Mouse (Mus musculus): Measurements from ENCODE around the gene Prkn.
A peak's percentile ranks its signal among the peaks of the same experiment; 100 is the strongest.
"Not testable (repeated sequence)": the region's sequence is repeated elsewhere in the genome, so short reads cannot be mapped to it uniquely, and the experiment has no call there.

Prkn gene

GRCm38 (mm10) chr17:11933737-11934136 is 1093.6 kb downstream of the Prkn start:
- DNase-seq, result no peak

DNA sequence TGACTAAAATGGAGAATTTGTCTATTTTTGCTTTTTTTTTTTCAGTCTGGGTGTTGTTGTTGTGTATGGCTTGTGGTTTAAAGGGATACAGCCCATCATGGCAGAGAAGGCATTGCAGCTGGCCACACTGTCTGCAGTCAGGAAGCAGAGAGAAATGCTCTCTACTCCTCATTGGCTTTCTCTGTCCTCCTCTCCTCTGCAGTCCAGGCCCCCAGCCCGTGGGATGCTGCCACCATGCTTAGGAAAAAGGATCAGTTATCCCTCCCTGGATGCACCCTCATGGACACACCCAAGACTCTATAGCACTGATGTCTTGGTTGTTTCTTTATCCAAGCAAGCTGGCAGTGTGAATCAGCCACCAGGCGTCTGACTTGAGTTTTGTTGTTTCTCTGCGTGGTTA is 1107.3 kb downstream of the Prkn start:
- DNase-seq, result no peak

DNA sequence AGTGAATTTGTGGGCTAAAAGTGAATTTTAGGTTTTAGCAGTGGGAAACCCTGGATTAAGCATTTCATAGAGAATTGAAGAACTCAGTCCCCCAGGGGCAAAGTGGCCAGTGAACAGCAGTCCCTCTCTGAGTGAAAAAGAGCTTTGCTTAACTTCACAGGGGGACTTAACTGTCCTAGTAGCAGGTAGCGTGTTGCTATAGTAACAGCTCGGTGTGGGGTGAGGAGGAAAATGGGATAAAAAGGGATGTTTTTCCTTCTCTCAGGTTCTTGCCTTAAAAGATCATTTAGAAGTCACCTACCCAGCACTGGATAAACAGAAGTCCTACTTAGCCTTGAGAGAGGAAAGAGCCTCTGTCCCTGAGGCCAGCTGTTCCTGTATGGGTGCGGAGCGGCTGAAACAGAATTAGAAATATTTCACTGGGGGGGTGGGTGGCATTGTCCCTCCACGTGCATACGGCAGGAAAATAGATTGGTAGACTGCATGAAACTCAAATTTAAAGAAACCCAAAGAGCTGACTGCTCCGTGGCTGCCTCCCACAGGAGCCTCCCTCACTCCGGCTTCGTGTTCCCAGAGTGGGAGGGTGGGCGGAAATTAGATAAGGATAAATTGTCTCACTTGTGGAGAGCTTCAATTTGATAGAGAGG is 1109.5 kb downstream of the Prkn start:
- no peak for DNase-seq

DNA sequence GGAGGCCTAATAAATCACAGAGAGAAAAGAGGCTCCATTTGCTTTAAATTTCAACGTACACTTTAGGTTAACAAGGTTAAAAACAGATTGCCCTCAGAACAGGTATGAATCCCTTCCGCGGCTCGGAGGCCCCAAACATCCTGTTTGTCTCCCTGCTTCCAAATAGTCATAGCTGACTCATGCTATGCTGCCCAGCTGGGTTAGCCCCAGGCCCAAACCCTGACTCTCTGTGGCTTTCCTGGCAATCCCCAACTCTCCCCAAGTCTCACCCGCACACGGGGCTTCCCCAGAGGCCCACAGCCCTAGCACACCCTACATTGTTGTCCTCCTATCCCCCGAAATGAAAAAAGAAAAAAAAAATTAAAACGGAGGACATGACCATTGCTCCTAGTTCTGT is 1110.0 kb downstream of the Prkn start:
- DNase-seq, result no peak

GRCm38 (mm10) chr17:11955317-11955716 is 1115.1 kb downstream of the Prkn start:
- DNase-seq, result no peak

DNA sequence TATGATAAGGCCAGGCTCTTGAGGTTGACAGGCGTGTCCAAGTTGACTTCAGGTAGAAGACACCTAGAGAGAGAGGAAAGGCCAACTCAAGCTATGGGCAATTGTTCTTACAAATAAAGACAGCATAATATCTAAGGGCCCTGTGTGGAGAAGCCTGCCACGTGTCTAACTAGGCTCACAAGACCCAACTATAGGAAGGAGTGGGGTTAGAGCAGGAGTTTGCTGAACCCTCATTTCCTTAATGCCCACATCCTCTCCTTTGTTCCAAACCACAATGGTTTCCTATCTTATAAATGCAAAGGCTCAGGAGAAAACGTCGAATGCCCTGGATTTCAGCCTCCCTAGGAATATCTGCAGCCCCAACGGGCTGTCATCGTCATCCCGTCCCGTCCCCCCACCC is 1120.3 kb downstream of the Prkn start:
- no peak for DNase-seq

GRCm38 (mm10) chr17:11962808-11963207 is 1122.6 kb downstream of the Prkn start:
- DNase-seq, result no peak

- no peak for DNase-seq
Observed at GRCm38 (mm10) chr17:11970160-11970559, 1130.0 kb downstream of the Prkn start.

DNA sequence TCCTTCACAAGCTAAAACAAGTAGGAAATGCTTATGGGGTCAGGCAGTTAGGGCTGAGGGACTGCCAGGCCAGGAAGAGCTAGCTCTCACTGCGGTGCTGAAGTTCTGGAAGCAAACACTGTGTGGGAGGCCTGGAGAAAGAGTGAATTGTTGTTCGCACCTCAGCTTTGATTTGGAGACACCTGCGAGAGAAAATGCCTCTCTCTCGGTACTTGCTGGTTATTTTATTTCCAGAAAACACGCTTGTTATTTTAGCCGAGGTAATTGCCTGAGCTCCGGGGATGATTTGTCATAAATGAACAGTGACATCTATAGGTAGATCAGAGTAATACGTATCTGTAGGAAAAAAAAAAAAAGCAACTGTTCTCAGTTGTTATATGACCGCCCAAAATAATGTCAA is 1132.4 kb downstream of the Prkn start:
- DNase-seq, result peak; percentile 41

- peak; percentile 71 for DNase-seq
Observed at GRCm38 (mm10) chr17:11972969-11973787, 1133.0 kb downstream of the Prkn start.

- peak; percentile 66 for DNase-seq
Observed at GRCm38 (mm10) chr17:11975062-11975607, 1135.0 kb downstream of the Prkn start.

- peak; percentile 31 for DNase-seq
Observed at GRCm38 (mm10) chr17:11978260-11978821, 1138.2 kb downstream of the Prkn start.

DNA sequence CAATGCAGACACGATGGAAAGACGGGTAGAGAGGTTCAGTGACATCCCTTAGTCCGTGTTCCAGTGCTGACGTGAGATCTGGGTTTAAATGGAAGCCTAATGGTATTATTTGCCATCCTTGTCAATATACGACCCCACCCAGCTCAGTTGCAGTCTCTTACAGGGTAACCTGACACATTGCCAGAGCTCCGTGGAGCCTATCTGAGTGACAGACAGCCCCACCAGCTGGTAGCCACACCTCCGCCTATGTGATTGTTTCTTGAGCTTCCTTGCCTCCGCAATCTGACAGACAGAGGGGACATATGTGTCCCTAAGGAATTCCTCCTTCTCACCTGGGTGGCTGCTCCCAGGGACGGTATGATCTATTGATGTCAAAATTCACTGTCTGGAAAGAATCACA is 1141.5 kb downstream of the Prkn start:
- no peak for DNase-seq

- no peak for DNase-seq
Observed at GRCm38 (mm10) chr17:11988110-11988837, 1148.1 kb downstream of the Prkn start.

DNA sequence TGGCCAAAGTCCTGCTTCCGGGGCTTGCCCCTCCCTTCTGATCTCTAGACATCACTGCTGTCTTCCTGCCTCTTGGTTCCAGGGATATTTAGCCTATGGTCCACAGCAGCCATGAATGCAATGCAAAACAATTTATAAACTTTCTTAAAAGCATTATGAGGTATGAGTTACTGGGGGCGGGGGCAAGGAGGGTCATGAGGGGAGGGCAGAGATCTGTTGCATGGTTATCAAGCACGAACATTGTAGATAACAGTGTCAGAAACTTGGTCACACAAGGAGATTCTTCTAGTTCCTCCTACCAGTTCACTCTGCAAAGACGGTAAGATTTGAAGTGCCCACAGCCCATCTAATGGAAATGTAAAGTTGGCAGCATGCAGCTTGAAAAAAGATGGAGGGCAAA is 1149.1 kb downstream of the Prkn start:
- no peak for DNase-seq

- no peak for DNase-seq
Observed at GRCm38 (mm10) chr17:11990386-11991087, 1150.4 kb downstream of the Prkn start.

- DNase-seq, result peak; percentile 25
Observed at GRCm38 (mm10) chr17:11993249-11993648, 1153.1 kb downstream of the Prkn start.

DNA sequence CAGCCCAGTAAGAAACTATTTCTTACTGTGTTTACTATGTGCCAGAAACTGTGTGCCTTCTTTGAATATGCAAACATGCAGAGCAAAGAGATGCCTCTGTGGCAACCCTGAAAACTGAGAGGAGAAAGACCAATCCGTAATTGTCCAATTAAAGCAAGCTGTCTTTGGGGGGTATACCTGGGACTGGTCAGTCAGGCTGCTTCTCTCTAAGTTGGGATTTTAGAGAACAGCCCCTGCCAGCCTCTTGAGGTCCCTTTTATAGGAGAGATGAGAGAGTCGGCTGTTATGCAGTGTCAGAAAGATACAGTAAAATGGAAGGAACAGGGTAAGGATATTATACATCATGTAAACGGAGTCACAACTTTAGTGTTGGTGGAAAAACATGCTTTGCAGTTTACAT is 1154.1 kb downstream of the Prkn start:
- DNase-seq, result no peak

- not testable (repeated sequence) for DNase-seq
Observed at GRCm38 (mm10) chr17:11994754-11995153, 1154.6 kb downstream of the Prkn start.

DNA sequence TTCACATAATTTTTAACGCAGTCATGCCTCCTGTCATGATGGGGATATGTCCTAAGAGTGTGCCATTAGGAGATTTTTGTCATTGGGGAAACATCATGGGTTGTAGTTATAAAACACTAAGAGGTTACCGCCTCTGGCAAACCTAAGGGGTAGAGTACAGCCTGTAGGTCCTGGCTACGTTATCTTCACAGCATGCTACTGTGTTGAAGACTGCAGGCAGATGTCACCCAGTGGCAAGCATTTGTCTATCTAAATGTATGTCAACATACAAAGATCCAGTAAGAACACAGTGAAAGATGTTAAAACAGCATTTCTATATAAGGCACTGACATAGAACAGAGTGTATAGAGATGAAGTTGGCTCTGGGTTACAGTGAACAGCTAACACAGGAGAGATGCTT is 1155.3 kb downstream of the Prkn start:
- DNase-seq, result no peak

DNA sequence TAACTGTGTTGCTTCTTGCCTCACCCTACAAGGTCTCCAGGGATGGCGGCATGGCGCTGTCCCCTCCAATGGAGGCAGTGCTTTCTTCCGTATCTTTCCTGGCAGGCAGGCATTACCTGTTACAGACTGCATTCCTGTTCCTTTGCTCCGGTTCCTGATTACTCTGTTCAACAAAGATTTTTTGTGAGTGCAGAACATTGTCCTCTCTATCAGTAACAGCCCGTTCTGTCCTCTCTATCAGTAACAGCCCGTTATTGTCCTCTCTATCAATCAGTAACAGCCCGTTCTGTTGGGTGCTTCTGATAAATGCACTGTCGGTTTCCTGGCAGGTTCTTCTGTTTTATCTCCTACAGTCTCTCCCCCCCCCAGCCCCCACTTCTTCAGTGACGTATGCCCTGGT is 1156.1 kb downstream of the Prkn start:
- DNase-seq, result no peak

GRCm38 (mm10) chr17:12000285-12000684 is 1160.1 kb downstream of the Prkn start:
- no peak for DNase-seq

DNA sequence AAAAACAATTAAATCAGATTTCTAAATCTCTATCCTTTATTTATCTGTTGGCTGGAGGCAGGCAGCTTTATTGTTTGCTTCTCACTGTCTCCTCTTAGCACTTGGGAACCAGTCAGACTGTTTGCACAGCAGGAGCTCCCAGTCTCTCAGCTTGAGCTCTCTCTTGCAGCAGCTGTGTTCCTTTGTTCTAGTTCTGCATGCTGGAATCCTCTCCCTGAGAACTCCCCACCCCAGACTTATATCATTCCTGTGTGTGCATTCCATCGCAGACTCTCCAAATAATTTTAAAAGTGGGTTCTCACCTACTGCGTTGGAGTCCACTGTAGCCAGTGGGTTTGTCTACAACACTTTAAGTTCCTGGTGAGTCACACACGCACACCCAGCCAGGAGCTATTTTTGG is 1181.1 kb downstream of the Prkn start:
- no peak for DNase-seq
